10 mouse cellular contexts compared by ENCODE assay signal in the genomic region with DNA sequence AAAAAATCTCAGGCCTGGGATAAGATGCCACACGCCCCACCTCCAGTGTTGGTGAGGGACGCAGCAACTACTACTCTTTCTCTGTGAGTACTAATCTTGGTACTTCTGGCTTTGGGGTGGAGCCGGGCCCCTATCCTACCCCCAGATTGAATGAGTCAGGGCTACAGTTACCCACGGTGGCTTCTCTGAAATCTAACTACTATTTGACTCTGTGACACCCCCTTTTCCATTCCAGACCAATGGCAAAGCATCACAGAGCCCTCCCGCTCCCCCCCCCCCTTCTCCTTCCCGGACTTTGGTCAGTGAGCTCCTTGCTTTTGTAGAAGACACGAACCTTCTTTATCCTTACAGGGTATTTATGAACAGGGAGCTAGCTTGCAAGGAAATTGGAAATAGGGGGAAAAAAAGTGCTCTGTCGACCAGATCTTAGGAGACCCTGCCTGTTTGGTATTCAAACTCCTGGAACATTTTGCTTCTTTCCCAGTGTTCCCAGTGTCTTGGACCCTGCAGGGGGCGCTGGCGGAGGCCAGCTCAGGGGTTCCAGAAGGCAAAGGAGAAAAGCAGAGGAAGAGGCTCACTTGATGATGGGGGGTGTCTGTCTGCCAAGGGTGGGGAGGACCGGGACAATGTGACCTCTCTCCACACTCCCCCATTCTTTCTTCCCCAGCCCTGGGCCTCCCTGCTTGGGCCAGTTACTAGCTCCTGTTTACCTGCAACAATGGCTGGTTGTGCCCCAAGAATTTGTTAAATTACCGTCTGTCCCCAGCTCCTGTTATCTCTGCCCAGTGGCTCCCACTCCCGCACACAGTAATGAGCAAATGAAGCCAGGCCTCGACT. TPM values are rescaled to one million over a fixed set of nuclear protein-coding genes. Genes with fewer than 3 reads are reported as not detected.
A peak's percentile ranks its signal among the peaks of the same experiment; 100 is the strongest.
DNase-seq lines count a peak whose midpoint lies in the region; ATAC-seq and TF ChIP-seq lines count a peak whose summit lies in the region.
"Had no signal": no experiment of that assay in that cellular context is flagged by ENCODE, and none has a peak within 500 bp of the region (broad histone marks: within the 10 kb centered on the region; RNA-seq: fewer than 3 reads in every experiment).

No protein-coding gene starts in this region.

- H3K27me3 ChIP-seq in heart, embryonic 11.5 days (ENCODE audit: control insufficient read depth, insufficient read depth, low read length) = peaks cover 25% of the 10 kb centered on the region
- no peaks in the 10 kb centered on the region; the same call in 1 of the 2 replicates for H3K27me3 ChIP-seq in embryonic facial prominence, embryonic 15.5 days
- H3K27me3 ChIP-seq in limb, embryonic 13.5 days = no peaks in the 10 kb centered on the region; the same call in 1 of the 2 replicates

- no peak for DNase-seq in heart, postnatal 4 days
- no peak for DNase-seq in ES-E14 (ENCODE audit: low read depth, low spot score)
- peak; percentile 88 for DNase-seq in retina, postnatal 1 day
- DNase-seq in right cerebral cortex, postnatal 25 days = no peak
- DNase-seq in adrenal gland, postnatal 4 days (ENCODE audit: low spot score in 2 of 2) = no peak

- H3K9ac ChIP-seq in heart, embryonic 11.5 days (ENCODE audit: low read depth, low read length) = no peak overlapping the region
- H3K9ac ChIP-seq in ES-E14 (ENCODE audit: insufficient read depth, low read depth, low read length, poor library complexity, severe bottlenecking) = no peak overlapping the region
- H3K9ac ChIP-seq in embryonic facial prominence, embryonic 15.5 days = peak overlapping the region; percentile 90
- peak overlapping the region; percentile 98 for H3K9ac ChIP-seq in limb, embryonic 13.5 days

- H3K4me1 ChIP-seq in heart, embryonic 11.5 days (ENCODE audit: control insufficient read depth, insufficient read depth, low read length) = peaks cover 24% of the 10 kb centered on the region
- peaks cover 7 to 24% of the 10 kb centered on the region in 2 experiments for H3K4me1 ChIP-seq in ES-E14 (ENCODE audit: control insufficient read depth in 2 of 2, insufficient read depth in 2 of 2, low read length in 2 of 2, poor library complexity in 1 of 2)
- peaks cover 65% of the 10 kb centered on the region for H3K4me1 ChIP-seq in embryonic facial prominence, embryonic 15.5 days
- H3K4me1 ChIP-seq in limb, embryonic 13.5 days = peaks cover 68% of the 10 kb centered on the region

- no peak for ATAC-seq in heart, embryonic 11.5 days (replicated peaks; ENCODE audit: insufficient number of reproducible peaks, low FRiP score, low TSS enrichment)
- ATAC-seq in embryonic facial prominence, embryonic 15.5 days (ENCODE audit: insufficient number of reproducible peaks, low FRiP score, low TSS enrichment, low read depth) = no peak
- no peak for ATAC-seq in limb, embryonic 13.5 days (ENCODE audit: low FRiP score, low read depth)

- H3K4me3 ChIP-seq in heart, embryonic 11.5 days (ENCODE audit: low read depth, low read length) = peak overlapping the region; percentile 86
- peak overlapping the region; percentile 72 to 99; a peak in 3 of 4 replicates for H3K4me3 ChIP-seq in ES-E14 (ENCODE audit: insufficient read depth in 1 of 2, low read depth in 1 of 2, low read length in 2 of 2, poor library complexity in 1 of 2, severe bottlenecking in 1 of 2)
- H3K4me3 ChIP-seq in embryonic facial prominence, embryonic 15.5 days (replicated peaks) = peak overlapping the region; percentile 96
- peak overlapping the region; percentile 96 for H3K4me3 ChIP-seq in limb, embryonic 13.5 days

- 12% methylated on average over 14 of the region's 14 CpGs for WGBS in heart, embryonic 11.5 days (ENCODE audit: insufficient replicate concordance)
- WGBS in embryonic facial prominence, embryonic 15.5 days = 9% methylated on average over 14 of the region's 14 CpGs
- 7% methylated on average over 14 of the region's 14 CpGs for WGBS in limb, embryonic 13.5 days

- no peaks in the 10 kb centered on the region for H3K9me3 ChIP-seq in heart, embryonic 11.5 days (replicated peaks; ENCODE audit: control insufficient read depth, low read length)
- H3K9me3 ChIP-seq in ES-E14 (ENCODE audit: control insufficient read depth, insufficient read depth, low read depth, low read length) = no peaks in the 10 kb centered on the region
- H3K9me3 ChIP-seq in embryonic facial prominence, embryonic 15.5 days (replicated peaks) = no peaks in the 10 kb centered on the region
- H3K9me3 ChIP-seq in limb, embryonic 13.5 days = no peaks in the 10 kb centered on the region

- H3K27ac ChIP-seq in heart, embryonic 11.5 days (ENCODE audit: low read depth, low read length) = no peak overlapping the region
- no peak overlapping the region for H3K27ac ChIP-seq in ES-E14 (ENCODE audit: insufficient read depth, low read depth, low read length, poor library complexity, severe bottlenecking)
- H3K27ac ChIP-seq in embryonic facial prominence, embryonic 15.5 days (replicated peaks) = peak overlapping the region; percentile 82
- peak overlapping the region; percentile 74; the same call in 1 of the 2 replicates for H3K27ac ChIP-seq in limb, embryonic 13.5 days

- H3K36me3 ChIP-seq in heart, embryonic 11.5 days (ENCODE audit: control insufficient read depth, insufficient read depth, low read length) = no peaks in the 10 kb centered on the region
- H3K36me3 ChIP-seq in ES-E14 (ENCODE audit: control insufficient read depth, insufficient read depth, low read length, poor library complexity, severe bottlenecking) = no peaks in the 10 kb centered on the region; the same call in 1 of the 2 replicates
- H3K36me3 ChIP-seq in embryonic facial prominence, embryonic 15.5 days = no peaks in the 10 kb centered on the region
- H3K36me3 ChIP-seq in limb, embryonic 13.5 days = peaks cover 22% of the 10 kb centered on the region

- peak overlapping the region; percentile 96 for H3K4me2 ChIP-seq in heart, embryonic 11.5 days
- H3K4me2 ChIP-seq in embryonic facial prominence, embryonic 15.5 days (replicated peaks) = peak overlapping the region; percentile 89
- H3K4me2 ChIP-seq in limb, embryonic 13.5 days (replicated peaks) = peak overlapping the region; percentile 96

- in situ Hi-C loops in ES-E14 (cut with MboI; ENCODE audit: low sequenced_read_pairs in 2 of 2, unreplicated experiment in 2 of 2) = no loop called here

TF ChIP-seq in ES-E14, 5 proteins besides CTCF, POLR2A, EP300 and RAD21:
- TF ChIP-seq ZNF384 (IDR thresholded peaks at IDR 0.05; ENCODE audit: low read depth, low read length) = no peak
- TF ChIP-seq CHD2 (IDR thresholded peaks at IDR 0.05; ENCODE audit: low read depth, low read length) = no peak
- TF ChIP-seq HCFC1 (IDR thresholded peaks at IDR 0.05; ENCODE audit: borderline replicate concordance, insufficient read depth, low read length) = no peak
- TF ChIP-seq MAFK (IDR thresholded peaks at IDR 0.05; ENCODE audit: insufficient read depth, low read depth, low read length) = no peak
- TF ChIP-seq ZC3H11A (IDR thresholded peaks at IDR 0.05; ENCODE audit: borderline replicate concordance, low read depth, low read length) = no peak

RNA-seq across cellular contexts. Expression of a gene that starts 1.9 kb away (rescaled TPM):
- polyA plus RNA-seq in heart, embryonic 11.5 days (2014; fragmentation: Nextera tagmentation; extraction: Ambion mirVana) = 7.6 and 9.4 TPM in 2 replicates
- total RNA-seq in heart, postnatal 4 days (2021) = 1 to 10 TPM; 6.2 to 7.7 TPM
- total RNA-seq in ES-E14 (2012; rRNA removed) = 5.6 and 9.0 TPM in 2 replicates
- 14.1 and 19.1 TPM in 2 replicates for polyA plus RNA-seq in embryonic facial prominence, embryonic 15.5 days (2015; fragmentation: Nextera tagmentation; extraction: Ambion mirVana)
- 18.2 and 18.4 TPM in 2 replicates for polyA plus RNA-seq in limb, embryonic 13.5 days (2015; fragmentation: Nextera tagmentation; extraction: Ambion mirVana)
- total RNA-seq in adrenal gland, postnatal 4 days (2021) = 10 to 100 TPM; 27.0 to 33.2 TPM

RNA-seq across cellular contexts. Expression of a gene that starts 34.8 kb away (rescaled TPM):
- 1.0 and 1.2 TPM in 2 replicates for polyA plus RNA-seq in heart, embryonic 11.5 days (2014; fragmentation: Nextera tagmentation; extraction: Ambion mirVana)
- not detected for total RNA-seq in heart, postnatal 4 days (2021)
- 31.1 and 36.6 TPM in 2 replicates for total RNA-seq in ES-E14 (2012; rRNA removed)
- polyA plus RNA-seq in embryonic facial prominence, embryonic 15.5 days (2015; fragmentation: Nextera tagmentation; extraction: Ambion mirVana) = not detected in 2 replicates
- polyA plus RNA-seq in limb, embryonic 13.5 days (2015; fragmentation: Nextera tagmentation; extraction: Ambion mirVana) = not detected in 2 replicates
- total RNA-seq in adrenal gland, postnatal 4 days (2021) = 10 to 100 TPM in 1 of 2 experiments, not detected in 1; 13.7 TPM
- total RNA-seq: CH12.LX; heart, postnatal 10 days had no signal

RNA-seq across cellular contexts. Expression of a gene that starts 53.2 kb away (rescaled TPM):
- 15.8 and 19.2 TPM in 2 replicates for polyA plus RNA-seq in heart, embryonic 11.5 days (2014; fragmentation: Nextera tagmentation; extraction: Ambion mirVana)
- total RNA-seq in heart, postnatal 4 days (2021) = 10 to 100 TPM; 10.5 to 12.7 TPM
- total RNA-seq in ES-E14 (2012; rRNA removed) = 15.3 and 25.7 TPM in 2 replicates
- polyA plus RNA-seq in embryonic facial prominence, embryonic 15.5 days (2015; fragmentation: Nextera tagmentation; extraction: Ambion mirVana) = 29.2 and 32.8 TPM in 2 replicates
- polyA plus RNA-seq in limb, embryonic 13.5 days (2015; fragmentation: Nextera tagmentation; extraction: Ambion mirVana) = 25.8 and 27.5 TPM in 2 replicates
- total RNA-seq in adrenal gland, postnatal 4 days (2021) = 10 to 100 TPM; 29.9 to 31.3 TPM

Comparison
In these comparisons a context has a peak if more than half of its experiments do, and no peak if none do; other contexts are left out.
1. H3K27ac ChIP-seq: peak in embryonic facial prominence, embryonic 15.5 days (single experiment) and limb, embryonic 13.5 days (single experiment); none in heart, embryonic 11.5 days (single experiment) and ES-E14 (single experiment).
2. H3K9ac ChIP-seq: peak in embryonic facial prominence, embryonic 15.5 days (single experiment) and limb, embryonic 13.5 days (single experiment); none in heart, embryonic 11.5 days (single experiment) and ES-E14 (single experiment).
3. Peak in every context shown above with its lines, with median percentiles within 50 percentile points of each other: H3K4me2 ChIP-seq and H3K4me3 ChIP-seq.